Comparison of ENCODE assay signal across 8 mouse cellular contexts in the genomic region with DNA sequence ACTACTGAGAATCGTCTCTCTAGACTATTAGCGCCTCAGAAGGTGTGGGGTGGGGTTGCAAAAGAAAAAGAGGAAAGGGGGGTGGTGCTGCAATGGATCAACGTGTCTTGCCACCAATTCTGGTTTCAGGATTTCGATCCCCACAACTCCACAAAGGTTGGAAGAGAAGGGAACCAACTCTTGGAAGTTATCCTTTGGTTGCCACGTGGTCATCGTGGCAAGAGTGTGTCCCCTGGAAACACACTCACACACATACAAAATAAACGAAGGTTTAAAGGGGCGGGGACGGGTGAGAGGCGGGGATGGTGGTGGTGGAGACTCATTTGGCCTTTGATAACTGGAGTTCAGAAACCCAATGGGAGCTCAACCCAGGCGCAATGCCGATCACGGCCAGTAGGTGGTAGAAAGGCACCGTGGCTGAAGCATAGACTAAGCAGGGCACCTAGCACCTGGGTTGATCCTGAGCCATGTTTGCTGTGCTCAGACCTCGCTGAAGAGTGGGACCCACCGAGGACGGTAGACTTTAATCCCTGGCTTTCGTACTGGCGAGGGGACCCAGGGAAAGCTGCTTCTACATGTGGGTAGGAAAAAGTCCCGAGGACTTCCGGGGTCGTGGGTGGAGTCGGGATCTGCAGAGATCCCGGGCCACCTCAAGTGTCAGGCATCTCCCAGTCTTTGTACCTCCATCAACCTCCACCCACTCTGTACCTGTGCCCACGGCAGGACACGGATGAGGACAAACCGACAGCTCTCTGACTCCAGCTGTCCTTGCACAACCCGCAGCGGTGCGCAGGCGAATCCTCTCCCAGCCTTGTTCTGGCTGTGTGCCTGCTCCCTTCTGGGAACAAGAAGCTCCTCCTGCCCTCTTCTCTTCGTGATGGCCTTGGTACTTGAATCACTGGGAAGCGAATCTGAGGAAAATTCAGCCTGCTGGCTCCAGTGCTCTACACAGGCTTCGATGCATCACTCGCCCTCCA. TPM values are rescaled to one million over a fixed set of nuclear protein-coding genes. Genes with fewer than 3 reads are reported as not detected.
DNase-seq lines count a peak whose midpoint lies in the region; ATAC-seq lines count a peak whose summit lies in the region.

No protein-coding gene starts in this region.

- peak; percentile 80 for ATAC-seq in hindbrain, embryonic 12.5 days (ENCODE audit: low FRiP score)

- no peak overlapping the region for H3K27ac ChIP-seq in hindbrain, embryonic 12.5 days

- peak overlapping the region; percentile 32 for H3K4me3 ChIP-seq in hindbrain, embryonic 12.5 days

- peak; percentile 85 for DNase-seq in NIH3T3 (ENCODE audit: low read depth)
- peak; percentile 97 to 98 for DNase-seq in cerebellum, postnatal 10 days
- peak; percentile 42 to 85 for DNase-seq in frontal cortex, postnatal 10 days (ENCODE audit: low spot score in 2 of 2)
- DNase-seq in layer of hippocampus, postnatal 14 days (ENCODE audit: low spot score in 2 of 2): peak; percentile 89 to 90
- DNase-seq in lung, postnatal 10 days: peak; percentile 89
- DNase-seq in ovary, postnatal 36 days (ENCODE audit: low spot score): peak; percentile 89
- peak; percentile 77 for DNase-seq in thymus, postnatal 14 days

- 21% methylated on average over 35 of the region's 35 CpGs for WGBS in hindbrain, embryonic 12.5 days

- peaks cover 2% of the 10 kb centered on the region; the same call in 1 of the 2 replicates for H3K27me3 ChIP-seq in hindbrain, embryonic 12.5 days

- peaks cover 7% of the 10 kb centered on the region for H3K4me1 ChIP-seq in hindbrain, embryonic 12.5 days

- H3K9ac ChIP-seq in hindbrain, embryonic 12.5 days: peak overlapping the region; percentile 59

- H3K36me3 ChIP-seq in hindbrain, embryonic 12.5 days: no peaks in the 10 kb centered on the region

- peak overlapping the region; percentile 61 for H3K4me2 ChIP-seq in hindbrain, embryonic 12.5 days (replicated peaks)

- H3K9me3 ChIP-seq in hindbrain, embryonic 12.5 days (replicated peaks): peaks cover 5% of the 10 kb centered on the region; the same call in 1 of the 2 replicates

RNA-seq across cellular contexts. Expression of a gene that starts 23.2 kb away (rescaled TPM):
- polyA plus RNA-seq in hindbrain, embryonic 12.5 days (2016; fragmentation: Nextera tagmentation; extraction: Ambion mirVana): 1.1 and 1.4 TPM in 2 replicates
- under 1 TPM in 1 of 2 experiments, not detected in 1; 0.46 TPM for total RNA-seq in layer of hippocampus, postnatal 14 days (2021)

RNA-seq across cellular contexts. Expression of a gene that starts 24.1 kb away (rescaled TPM):
- polyA plus RNA-seq in hindbrain, embryonic 12.5 days (2016; fragmentation: Nextera tagmentation; extraction: Ambion mirVana): 10.6 and 11.0 TPM in 2 replicates
- 1 to 10 TPM; 3.3 to 5.5 TPM for total RNA-seq in layer of hippocampus, postnatal 14 days (2021)

RNA-seq across cellular contexts. Expression of a gene that starts 59.8 kb away (rescaled TPM):
- polyA plus RNA-seq in hindbrain, embryonic 12.5 days (2016; fragmentation: Nextera tagmentation; extraction: Ambion mirVana): 1.0 and 1.3 TPM in 2 replicates
- 10 to 100 TPM; 10.2 to 10.9 TPM for total RNA-seq in layer of hippocampus, postnatal 14 days (2021)
